ENCODE assay signal across 8 mouse cellular contexts in genomic region chr9:86661679-86662078, GRCm38 (mm10). TPM values are rescaled to one million over a fixed set of nuclear protein-coding genes. Genes with fewer than 3 reads are reported as not detected.
DNase-seq lines count a peak whose midpoint lies in the region; ATAC-seq and TF ChIP-seq lines count a peak whose summit lies in the region.

No protein-coding gene starts in this region.

- 97% methylated on average over 6 of the region's 6 CpGs for whole genome bisulfite sequencing in intestine, postnatal 0 days
- 96% methylated on average over 6 of the region's 6 CpGs for WGBS in intestine, embryonic 15.5 days

- no peaks in the 10 kb centered on the region; the same call in 1 of the 2 replicates for H3K36me3 ChIP-seq in intestine, postnatal 0 days (ENCODE audit: control insufficient read depth, insufficient read depth)
- H3K36me3 ChIP-seq in intestine, embryonic 15.5 days, result no peaks in the 10 kb centered on the region

- no peaks in the 10 kb centered on the region for H3K9me3 ChIP-seq in intestine, postnatal 0 days (ENCODE audit: control insufficient read depth)
- no peaks in the 10 kb centered on the region for H3K9me3 ChIP-seq in intestine, embryonic 15.5 days

- no peak for ATAC-seq in intestine, postnatal 0 days
- no peak for ATAC-seq in intestine, embryonic 15.5 days
- no peak for ATAC-seq in erythroblast, adult 5-6 weeks (replicated peaks; ENCODE audit: low FRiP score, poor library complexity, severe bottlenecking)

- H3K27me3 ChIP-seq in intestine, postnatal 0 days (replicated peaks; ENCODE audit: control insufficient read depth, insufficient read depth, low read length), result no peaks in the 10 kb centered on the region
- no peaks in the 10 kb centered on the region for H3K27me3 ChIP-seq in intestine, embryonic 15.5 days (replicated peaks)

- no peak overlapping the region for H3K4me2 ChIP-seq in intestine, postnatal 0 days (replicated peaks; ENCODE audit: low read depth)
- no peak overlapping the region for H3K4me2 ChIP-seq in intestine, embryonic 15.5 days (replicated peaks)

- peak; percentile 48 for TF ChIP-seq CTCF in intestine, postnatal 0 days (IDR thresholded peaks at IDR 0.05; ENCODE audit: low read depth)

- H3K4me3 ChIP-seq in intestine, postnatal 0 days (ENCODE audit: low read depth, low read length), result no peak overlapping the region
- no peak overlapping the region for H3K4me3 ChIP-seq in intestine, embryonic 15.5 days (replicated peaks)

- H3K27ac ChIP-seq in intestine, postnatal 0 days (ENCODE audit: low read depth, low read length), result no peak overlapping the region
- no peak overlapping the region for H3K27ac ChIP-seq in intestine, embryonic 15.5 days

- no peak overlapping the region for H3K9ac ChIP-seq in intestine, postnatal 0 days (ENCODE audit: low read depth, low read length)
- no peak overlapping the region for H3K9ac ChIP-seq in intestine, embryonic 15.5 days

- H3K4me1 ChIP-seq in intestine, postnatal 0 days (replicated peaks; ENCODE audit: control insufficient read depth, insufficient read depth, low read length), result no peaks in the 10 kb centered on the region
- no peaks in the 10 kb centered on the region for H3K4me1 ChIP-seq in intestine, embryonic 15.5 days (replicated peaks)

- DNase-seq in right cerebral cortex, postnatal 14 days, result peak; percentile 20
- DNase-seq in right cerebral cortex, adult 2 months (ENCODE audit: low spot score in 2 of 2), result no peak
- peak; percentile 8 for DNase-seq in c-Kit-positive CD71-positive TER-119-negative erythroid progenitor cells, embryonic 14.5 days (ENCODE audit: low read depth)
- DNase-seq in thymus, postnatal 0 days (ENCODE audit: low spot score), result peak; percentile 14
- no peak for DNase-seq in cerebellum, adult 11 months

RNA-seq across cellular contexts. Expression of gene Me1, which starts 34.1 kb away (rescaled TPM):
- 51.6 and 55.2 TPM in 2 replicates for polyA plus RNA-seq in intestine, postnatal 0 days (2015; fragmentation: Nextera tagmentation; extraction: Ambion mirVana)
- 21.2 and 22.9 TPM in 2 replicates for polyA plus RNA-seq in intestine, embryonic 15.5 days (2015; fragmentation: Nextera tagmentation; extraction: Ambion mirVana)
- polyA plus RNA-seq in thymus, postnatal 0 days (2015; fragmentation: Nextera tagmentation; extraction: Ambion mirVana), result 8.8 and 10.0 TPM in 2 replicates
- 0.58 TPM in 1 of 2 replicates, not detected in the other for total RNA-seq in erythroblast, adult 5-6 weeks (2015; ENCODE audit: low replicate concordance)
- total RNA-seq in erythroblast, adult 5-6 weeks (2017; ENCODE audit: low replicate concordance), result 2.8 TPM in 1 of 2 replicates, not detected in the other

Comparison
In these comparisons a context has a peak if more than half of its experiments do, and no peak if none do; other contexts are left out.
1. DNase-seq: peak in right cerebral cortex, postnatal 14 days (single experiment), c-Kit-positive CD71-positive TER-119-negative erythroid progenitor cells, embryonic 14.5 days (single experiment) and thymus, postnatal 0 days (single experiment); none in right cerebral cortex, adult 2 months (0 of 2) and cerebellum, adult 11 months (single experiment).